In genomic region chr8:90828987-90829740, GRCm38 (mm10) we compare ENCODE assay signal across 7 mouse cellular contexts. TPM values are rescaled to one million over a fixed set of nuclear protein-coding genes. Genes with fewer than 3 reads are reported as not detected.
DNase-seq lines count a peak whose midpoint lies in the region; ATAC-seq and TF ChIP-seq lines count a peak whose summit lies in the region.

No protein-coding gene starts in this region.

- peak overlapping the region; percentile 66 for H3K4me3 ChIP-seq in lung, embryonic 16.5 days (ENCODE audit: low read length)
- H3K4me3 ChIP-seq in bone marrow, adult 2 months (replicated peaks; ENCODE audit: control insufficient read depth, low read depth, low read length): peak overlapping the region; percentile 74
- peak overlapping the region; percentile 50 for H3K4me3 ChIP-seq in embryonic facial prominence, embryonic 14.5 days (ENCODE audit: low read depth, low read length)
- H3K4me3 ChIP-seq in midbrain, embryonic 11.5 days (ENCODE audit: low read depth, low read length): peak overlapping the region; percentile 28

- H3K4me1 ChIP-seq in lung, embryonic 16.5 days (replicated peaks; ENCODE audit: control insufficient read depth, insufficient read depth, low read length): peaks cover 6% of the 10 kb centered on the region; the same call in 1 of the 2 replicates
- H3K4me1 ChIP-seq in bone marrow, adult 2 months (ENCODE audit: control insufficient read depth, insufficient read depth, low read length): peaks cover 2% of the 10 kb centered on the region; the same call in 1 of the 2 replicates
- peaks cover 7% of the 10 kb centered on the region; the same call in 1 of the 2 replicates for H3K4me1 ChIP-seq in embryonic facial prominence, embryonic 14.5 days (ENCODE audit: control insufficient read depth, insufficient read depth, low read length)
- peaks cover 11% of the 10 kb centered on the region for H3K4me1 ChIP-seq in midbrain, embryonic 11.5 days (ENCODE audit: control insufficient read depth, insufficient read depth, low read length)

- H3K27me3 ChIP-seq in lung, embryonic 16.5 days (ENCODE audit: control insufficient read depth, insufficient read depth, low read depth, low read length): no peaks in the 10 kb centered on the region
- no peaks in the 10 kb centered on the region for H3K27me3 ChIP-seq in embryonic facial prominence, embryonic 14.5 days (replicated peaks; ENCODE audit: control insufficient read depth, insufficient read depth, low read length)
- H3K27me3 ChIP-seq in midbrain, embryonic 11.5 days (ENCODE audit: control insufficient read depth, insufficient read depth, low read length): no peaks in the 10 kb centered on the region

- DNase-seq in lung, postnatal 25 days (ENCODE audit: low spot score): no peak
- peak; percentile 78 for DNase-seq in embryonic facial prominence, embryonic 14.5 days (ENCODE audit: low spot score)
- DNase-seq in induced T-regulatory cell, adult 2 months (ENCODE audit: low read depth): peak; percentile 40
- no peak for DNase-seq in midbrain, embryonic 11.5 days (ENCODE audit: low spot score, missing footprints)
- no peak for DNase-seq in spleen, postnatal 36 days (ENCODE audit: low spot score in 2 of 2)

- TF ChIP-seq POLR2A in bone marrow, adult 2 months (IDR thresholded peaks at IDR 0.05; ENCODE audit: borderline replicate concordance, control insufficient read depth, low read depth, low read length): no peak; the same call in 1 of the 2 replicates

- H3K9me3 ChIP-seq in lung, embryonic 16.5 days (ENCODE audit: control insufficient read depth, low read length): no peaks in the 10 kb centered on the region
- H3K9me3 ChIP-seq in embryonic facial prominence, embryonic 14.5 days (ENCODE audit: control insufficient read depth, low read length): no peaks in the 10 kb centered on the region
- H3K9me3 ChIP-seq in midbrain, embryonic 11.5 days (ENCODE audit: control insufficient read depth, low read length): no peaks in the 10 kb centered on the region

- H3K4me2 ChIP-seq in lung, embryonic 16.5 days (ENCODE audit: low read depth, low read length): peak overlapping the region; percentile 88
- peak overlapping the region; percentile 84 for H3K4me2 ChIP-seq in embryonic facial prominence, embryonic 14.5 days (ENCODE audit: low read depth, low read length)
- peak overlapping the region; percentile 72 for H3K4me2 ChIP-seq in midbrain, embryonic 11.5 days

- H3K9ac ChIP-seq in lung, embryonic 16.5 days (ENCODE audit: low read length): peak overlapping the region; percentile 82
- H3K9ac ChIP-seq in embryonic facial prominence, embryonic 14.5 days (ENCODE audit: low read depth, low read length): peak overlapping the region; percentile 73
- peak overlapping the region; percentile 73 for H3K9ac ChIP-seq in midbrain, embryonic 11.5 days (ENCODE audit: low read length)

- H3K36me3 ChIP-seq in lung, embryonic 16.5 days (ENCODE audit: control insufficient read depth, insufficient read depth, low read length): no peaks in the 10 kb centered on the region
- no peaks in the 10 kb centered on the region for H3K36me3 ChIP-seq in embryonic facial prominence, embryonic 14.5 days (ENCODE audit: control insufficient read depth, insufficient read depth, low read length)
- no peaks in the 10 kb centered on the region for H3K36me3 ChIP-seq in midbrain, embryonic 11.5 days (ENCODE audit: control insufficient read depth, insufficient read depth, low read length)

- ATAC-seq in lung, embryonic 16.5 days (ENCODE audit: low read depth): peak; percentile 75
- ATAC-seq in embryonic facial prominence, embryonic 14.5 days (ENCODE audit: low read depth): peak; percentile 75
- peak; percentile 73; the same call in 1 of the 2 replicates for ATAC-seq in midbrain, embryonic 11.5 days (ENCODE audit: low FRiP score)

- peak overlapping the region; percentile 34; the same call in 1 of the 2 replicates for H3K27ac ChIP-seq in lung, embryonic 16.5 days (ENCODE audit: low read length)
- peak overlapping the region; percentile 50 for H3K27ac ChIP-seq in bone marrow, adult 2 months (ENCODE audit: control insufficient read depth, insufficient read depth, low read depth, low read length, poor library complexity)
- peak overlapping the region; percentile 80 for H3K27ac ChIP-seq in embryonic facial prominence, embryonic 14.5 days (replicated peaks; ENCODE audit: low read depth, low read length)
- H3K27ac ChIP-seq in midbrain, embryonic 11.5 days (ENCODE audit: low read depth, low read length): no peak overlapping the region

- 6% methylated on average over 11 of the region's 11 CpGs for WGBS in lung, embryonic 16.5 days
- WGBS in bone marrow, adult 2 months: 7% methylated on average over 11 of the region's 11 CpGs
- WGBS in embryonic facial prominence, embryonic 14.5 days: 1% methylated on average over 11 of the region's 11 CpGs
- 3% methylated on average over 11 of the region's 11 CpGs for WGBS in midbrain, embryonic 11.5 days

- TF ChIP-seq CTCF in bone marrow, adult 2 months (IDR thresholded peaks at IDR 0.05; ENCODE audit: control insufficient read depth, insufficient read depth, low read length): no peak

RNA-seq across cellular contexts. Expression of gene Chd9, which starts 1.0 kb away (rescaled TPM):
- polyA plus RNA-seq in lung, embryonic 16.5 days (2015; fragmentation: Nextera tagmentation; extraction: Ambion mirVana): 95.9 and 116 TPM in 2 replicates
- polyA plus RNA-seq in bone marrow, adult 2 months (2011; ENCODE audit: insufficient read depth, insufficient read length, low replicate concordance, missing spikeins): 28.0 and 60.6 TPM in 2 replicates
- polyA plus RNA-seq in embryonic facial prominence, embryonic 14.5 days (2014; fragmentation: Nextera tagmentation; extraction: Ambion mirVana): 114 and 123 TPM in 2 replicates
- polyA plus RNA-seq in midbrain, embryonic 11.5 days (2014; fragmentation: Nextera tagmentation; extraction: Ambion mirVana): 35.8 and 38.1 TPM in 2 replicates

RNA-seq across cellular contexts. Expression of gene Gm19935, which starts 12.0 kb away (rescaled TPM):
- 1.4 and 1.8 TPM in 2 replicates for polyA plus RNA-seq in lung, embryonic 16.5 days (2015; fragmentation: Nextera tagmentation; extraction: Ambion mirVana)
- polyA plus RNA-seq in bone marrow, adult 2 months (2011; ENCODE audit: insufficient read depth, insufficient read length, low replicate concordance, missing spikeins): 1.3 and 1.6 TPM in 2 replicates
- 1.8 TPM in 1 of 2 replicates, not detected in the other for polyA plus RNA-seq in embryonic facial prominence, embryonic 14.5 days (2014; fragmentation: Nextera tagmentation; extraction: Ambion mirVana)
- polyA plus RNA-seq in midbrain, embryonic 11.5 days (2014; fragmentation: Nextera tagmentation; extraction: Ambion mirVana): not detected in 2 replicates

Comparison
In these comparisons a context has a peak if more than half of its experiments do, and no peak if none do; other contexts are left out.
1. DNase-seq: peak in embryonic facial prominence, embryonic 14.5 days (single experiment) and induced T-regulatory cell, adult 2 months (single experiment); none in lung, postnatal 25 days (single experiment), midbrain, embryonic 11.5 days (single experiment) and spleen, postnatal 36 days (0 of 2).
2. Peak in every context shown above with its lines, with median percentiles within 50 percentile points of each other: ATAC-seq, H3K4me2 ChIP-seq, H3K4me3 ChIP-seq and H3K9ac ChIP-seq.